Mouse (Mus musculus): Measurements from ENCODE around the gene Fibp. TPM values are rescaled to one million over a fixed set of nuclear protein-coding genes. Genes with fewer than 3 reads are reported as not detected.

The Fibp gene
- polyA plus RNA-seq (2012): 2.4 and 11.7 TPM in 2 replicates

DNA sequence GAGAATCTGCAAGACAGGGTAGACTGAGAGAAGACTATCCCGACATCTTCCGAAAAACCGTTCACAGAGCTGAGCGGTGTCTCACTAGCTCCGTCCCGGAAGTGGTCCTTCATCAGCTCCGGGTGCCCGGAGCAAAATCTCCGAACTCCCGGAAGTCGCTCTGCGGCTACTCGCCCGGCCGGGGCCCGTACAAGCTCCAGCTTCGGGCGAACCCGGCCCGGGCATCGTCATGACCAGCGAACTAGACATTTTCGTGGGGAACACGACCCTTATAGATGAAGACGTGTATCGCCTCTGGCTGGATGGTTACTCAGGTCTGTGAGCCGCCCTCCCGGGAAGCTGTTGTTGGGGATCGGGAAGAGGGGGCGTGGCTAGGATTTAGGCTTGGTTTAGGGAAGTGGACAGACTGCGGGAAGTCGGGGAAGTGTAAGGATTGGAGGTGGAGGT lies at the start of gene Fibp:
Fibp (plus strand) TSS at position 151 of the 447 bp plus-strand sequence.
- no peak for TF ChIP-seq TAL1 (IDR thresholded peaks at IDR 0.05; ENCODE audit: low read length)
- TF ChIP-seq GATA1 (IDR thresholded peaks at IDR 0.05; ENCODE audit: low read length): no peak
- Histone ChIP-seq H3K4me3 (replicated peaks) (peak within 1 kb of the TSS; percentile 83), H3K27me3 (ENCODE audit: control insufficient read depth) (peaks cover 10% of the 10 kb centered on the region), H3K9me3 (ENCODE audit: control insufficient read depth, low read length) (no peaks in the 10 kb centered on the region), H3K36me3 (ENCODE audit: control insufficient read depth) (peaks cover 32% of the 10 kb centered on the region), H3K4me1 (ENCODE audit: control insufficient read depth) (peaks cover 61% of the 10 kb centered on the region)

GRCm38 (mm10) chr19:5410641-5411040 lies 49.8 kb upstream of the Fibp start:
- Histone ChIP-seq H3K4me1 (ENCODE audit: control insufficient read depth) (peaks cover 7% of the 10 kb centered on the region), H3K36me3 (ENCODE audit: control insufficient read depth) (no peaks in the 10 kb centered on the region), H3K9me3 (ENCODE audit: control insufficient read depth, low read length) (no peaks in the 10 kb centered on the region), H3K27me3 (ENCODE audit: control insufficient read depth) (no peaks in the 10 kb centered on the region), H3K4me3 (replicated peaks) (no peak overlapping the region)
- TF ChIP-seq GATA1 (IDR thresholded peaks at IDR 0.05; ENCODE audit: low read length) (no peak), TAL1 (IDR thresholded peaks at IDR 0.05; ENCODE audit: low read length) (no peak)

GRCm38 (mm10) chr19:5411961-5412360 lies 48.5 kb upstream of the Fibp start:
- Histone ChIP-seq H3K27me3 (ENCODE audit: control insufficient read depth) (no peaks in the 10 kb centered on the region), H3K4me3 (replicated peaks) (no peak overlapping the region), H3K4me1 (ENCODE audit: control insufficient read depth) (peaks cover 7% of the 10 kb centered on the region), H3K9me3 (ENCODE audit: control insufficient read depth, low read length) (no peaks in the 10 kb centered on the region), H3K36me3 (ENCODE audit: control insufficient read depth) (no peaks in the 10 kb centered on the region)
- TF ChIP-seq TAL1 (IDR thresholded peaks at IDR 0.05; ENCODE audit: low read length) (no peak), GATA1 (IDR thresholded peaks at IDR 0.05; ENCODE audit: low read length) (no peak)

- no peaks in the 10 kb centered on the region for H3K36me3 ChIP-seq (ENCODE audit: control insufficient read depth)
- no peaks in the 10 kb centered on the region for H3K27me3 ChIP-seq (ENCODE audit: control insufficient read depth)
- peaks cover 7% of the 10 kb centered on the region for H3K4me1 ChIP-seq (ENCODE audit: control insufficient read depth)
- no peaks in the 10 kb centered on the region for H3K9me3 ChIP-seq (ENCODE audit: control insufficient read depth, low read length)
- H3K4me3 ChIP-seq (replicated peaks): no peak overlapping the region
- TF ChIP-seq TAL1 (IDR thresholded peaks at IDR 0.05; ENCODE audit: low read length): no peak
- TF ChIP-seq GATA1 (IDR thresholded peaks at IDR 0.05; ENCODE audit: low read length): no peak
These were observed 46.6 kb upstream of the Fibp start for GRCm38 (mm10) chr19:5413840-5414239.

DNA sequence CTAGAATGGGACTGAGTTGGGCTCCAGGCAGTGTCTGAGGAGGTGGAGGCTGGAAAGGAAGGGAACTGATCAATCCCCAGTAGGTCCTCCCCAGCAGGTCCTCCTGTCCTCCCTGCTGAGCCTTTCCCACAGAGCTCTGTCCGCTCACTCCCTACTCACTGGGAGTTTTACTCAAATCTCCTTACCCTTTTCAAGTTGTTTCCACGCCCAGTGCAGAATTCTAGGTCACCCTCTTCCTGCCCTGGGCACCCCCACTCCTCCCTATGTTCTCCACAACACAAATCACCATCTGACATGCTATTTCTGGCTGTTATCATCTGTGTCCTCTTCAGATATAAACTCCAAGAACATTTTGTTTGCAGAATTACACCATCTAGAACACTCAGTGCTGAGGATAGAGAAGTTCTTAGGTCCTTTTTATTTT lies 45.9 kb upstream of the Fibp start:
- no peak for TF ChIP-seq GATA1 (IDR thresholded peaks at IDR 0.05; ENCODE audit: low read length)
- no peak for TF ChIP-seq TAL1 (IDR thresholded peaks at IDR 0.05; ENCODE audit: low read length)
- peaks cover 5% of the 10 kb centered on the region; the same call in 1 of the 2 replicates for H3K4me1 ChIP-seq (ENCODE audit: control insufficient read depth)
- no peaks in the 10 kb centered on the region for H3K27me3 ChIP-seq (ENCODE audit: control insufficient read depth)
- peaks cover under 1% of the 10 kb centered on the region for H3K36me3 ChIP-seq (ENCODE audit: control insufficient read depth)
- no peaks in the 10 kb centered on the region for H3K9me3 ChIP-seq (ENCODE audit: control insufficient read depth, low read length)
- H3K4me3 ChIP-seq (replicated peaks): no peak overlapping the region

DNA sequence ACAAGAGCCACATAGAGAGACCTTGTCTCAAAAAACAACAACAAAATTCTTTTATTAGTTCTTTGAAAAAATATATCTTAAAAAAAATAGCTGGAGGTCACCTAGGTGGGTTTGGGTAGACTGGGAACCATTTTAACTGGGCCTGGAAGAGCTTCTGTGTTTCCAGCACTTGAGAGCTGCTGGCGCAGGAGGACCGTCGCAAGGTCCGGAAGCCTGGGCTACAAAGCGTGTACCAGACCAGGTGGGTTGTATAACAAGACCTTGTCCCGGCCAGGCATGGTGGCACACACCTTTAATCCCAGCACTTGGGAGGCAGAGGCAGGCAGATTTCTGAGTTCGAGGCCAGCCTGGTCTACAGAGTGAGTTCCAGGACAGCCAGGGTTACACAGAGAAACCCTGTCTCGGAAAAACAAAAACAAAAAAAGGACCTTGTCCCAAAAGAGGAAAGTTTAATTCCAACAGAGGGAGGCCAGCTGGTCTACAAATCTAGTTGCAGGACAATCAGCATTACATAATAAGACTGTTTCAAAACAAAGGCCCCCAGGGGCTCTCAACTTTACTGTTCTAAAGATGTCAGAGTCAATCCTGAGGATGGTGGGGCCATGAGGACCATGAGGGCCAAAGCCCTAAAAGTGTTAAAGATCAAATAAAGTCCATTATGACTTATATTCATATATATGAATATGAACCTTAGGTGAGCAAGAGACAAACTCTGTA lies 41.5 kb upstream of the Fibp start:
- no peak overlapping the region for H3K4me3 ChIP-seq (replicated peaks)
- peaks cover 31% of the 10 kb centered on the region for H3K36me3 ChIP-seq (ENCODE audit: control insufficient read depth)
- no peaks in the 10 kb centered on the region for H3K27me3 ChIP-seq (ENCODE audit: control insufficient read depth)
- no peaks in the 10 kb centered on the region for H3K9me3 ChIP-seq (ENCODE audit: control insufficient read depth, low read length)
- TF ChIP-seq GATA1 (IDR thresholded peaks at IDR 0.05; ENCODE audit: low read length) (no peak), TAL1 (IDR thresholded peaks at IDR 0.05; ENCODE audit: low read length) (no peak)
- peaks cover 24% of the 10 kb centered on the region for H3K4me1 ChIP-seq (ENCODE audit: control insufficient read depth)

- Histone ChIP-seq H3K4me3 (replicated peaks) (no peak overlapping the region), H3K9me3 (ENCODE audit: control insufficient read depth, low read length) (no peaks in the 10 kb centered on the region), H3K36me3 (ENCODE audit: control insufficient read depth) (peaks cover 31% of the 10 kb centered on the region), H3K27me3 (ENCODE audit: control insufficient read depth) (no peaks in the 10 kb centered on the region), H3K4me1 (ENCODE audit: control insufficient read depth) (peaks cover 25% of the 10 kb centered on the region)
- TF ChIP-seq TAL1 (IDR thresholded peaks at IDR 0.05; ENCODE audit: low read length) (no peak), GATA1 (IDR thresholded peaks at IDR 0.05; ENCODE audit: low read length) (no peak)
These were observed 40.8 kb upstream of the Fibp start for GRCm38 (mm10) chr19:5419630-5420029.

DNA sequence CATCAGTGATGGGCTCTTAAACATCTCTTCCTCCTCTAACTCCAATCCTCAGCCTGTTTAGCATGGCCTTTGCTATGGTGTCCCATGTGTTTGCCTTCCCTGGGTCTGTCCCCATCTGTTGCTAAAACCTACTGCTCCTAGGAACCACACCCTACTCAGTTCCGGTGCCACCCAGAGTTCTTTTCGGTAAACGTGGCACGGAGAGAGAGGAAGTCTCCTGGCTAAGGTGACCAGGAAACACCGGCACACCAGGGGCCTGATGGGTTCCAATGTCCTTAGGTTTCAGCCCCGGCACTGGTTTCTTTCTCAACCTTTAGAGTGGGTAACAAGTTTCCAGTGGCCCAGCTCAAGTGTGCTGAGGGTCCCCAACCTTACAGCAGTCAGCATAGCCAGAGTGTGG lies 39.8 kb upstream of the Fibp start:
- Histone ChIP-seq H3K9me3 (ENCODE audit: control insufficient read depth, low read length) (no peaks in the 10 kb centered on the region), H3K4me3 (replicated peaks) (no peak overlapping the region), H3K4me1 (ENCODE audit: control insufficient read depth) (peaks cover 29% of the 10 kb centered on the region), H3K36me3 (ENCODE audit: control insufficient read depth) (peaks cover 31% of the 10 kb centered on the region), H3K27me3 (ENCODE audit: control insufficient read depth) (no peaks in the 10 kb centered on the region)
- TF ChIP-seq TAL1 (IDR thresholded peaks at IDR 0.05; ENCODE audit: low read length) (no peak), GATA1 (IDR thresholded peaks at IDR 0.05; ENCODE audit: low read length) (no peak)

DNA sequence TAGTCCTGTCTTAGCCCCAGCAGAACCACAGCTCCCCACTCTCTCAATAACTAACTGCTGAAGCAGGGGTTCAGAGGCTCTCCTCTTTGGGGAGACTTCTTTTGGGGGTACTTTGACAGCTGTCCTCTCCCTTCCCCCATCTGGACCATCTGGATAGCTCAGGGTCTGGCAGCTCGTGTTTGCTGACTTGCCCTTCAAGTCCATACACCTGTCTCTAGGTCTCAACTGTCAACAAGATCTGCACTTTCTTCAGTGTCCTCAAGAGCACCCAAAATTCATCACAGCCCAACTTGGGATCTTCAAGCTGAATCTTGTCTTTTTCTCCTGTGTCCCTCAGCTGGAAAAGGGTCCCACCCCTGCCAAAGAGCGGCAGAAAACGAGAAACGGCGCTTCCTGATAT lies 38.6 kb upstream of the Fibp start:
- no peak for TF ChIP-seq TAL1 (IDR thresholded peaks at IDR 0.05; ENCODE audit: low read length)
- no peak for TF ChIP-seq GATA1 (IDR thresholded peaks at IDR 0.05; ENCODE audit: low read length)
- no peaks in the 10 kb centered on the region for H3K9me3 ChIP-seq (ENCODE audit: control insufficient read depth, low read length)
- H3K4me3 ChIP-seq (replicated peaks): no peak overlapping the region
- H3K36me3 ChIP-seq (ENCODE audit: control insufficient read depth): peaks cover 41% of the 10 kb centered on the region
- H3K27me3 ChIP-seq (ENCODE audit: control insufficient read depth): no peaks in the 10 kb centered on the region
- H3K4me1 ChIP-seq (ENCODE audit: control insufficient read depth): peaks cover 41% of the 10 kb centered on the region

Measured in erythroblast, embryonic 14.5 days (primary cell).